Comparison of ENCODE assay signal across 8 mouse cellular contexts in genomic region chr9:56041372-56042180, GRCm38 (mm10). TPM values are rescaled to one million over a fixed set of nuclear protein-coding genes. Genes with fewer than 3 reads are reported as not detected.
DNase-seq lines count a peak whose midpoint lies in the region; ATAC-seq lines count a peak whose summit lies in the region.

Gene Rcn2, plus strand, starts transcription at chr9:56041845.

- peaks cover 11% of the 10 kb centered on the region for H3K4me1 ChIP-seq in lung, embryonic 16.5 days (replicated peaks; ENCODE audit: control insufficient read depth, insufficient read depth, low read length)

- H3K36me3 ChIP-seq in lung, embryonic 16.5 days (ENCODE audit: control insufficient read depth, insufficient read depth, low read length): peaks cover 9% of the 10 kb centered on the region

- H3K9me3 ChIP-seq in lung, embryonic 16.5 days (ENCODE audit: control insufficient read depth, low read length): no peaks in the 10 kb centered on the region

- H3K27ac ChIP-seq in lung, embryonic 16.5 days (ENCODE audit: low read length): peak within 1 kb of the TSS; percentile 96

- peak within 1 kb of the TSS; percentile 63 for H3K4me2 ChIP-seq in lung, embryonic 16.5 days (ENCODE audit: low read depth, low read length)

- under 1% methylated on average over 47 of the region's 49 CpGs for WGBS in lung, embryonic 16.5 days

- DNase-seq in MEL-GATA-1-ER (ENCODE audit: extremely low read depth, low read depth): peak; percentile 78
- DNase-seq in cerebellum, adult 8-10 months: peak; percentile 97
- DNase-seq in forelimb bud, embryonic 11.5 days (ENCODE audit: low read depth, low spot score): peak; percentile 94
- DNase-seq in layer of hippocampus, adult 9-10 months (ENCODE audit: low spot score): peak; percentile 97
- DNase-seq in ovary, postnatal 10 days (ENCODE audit: low spot score): peak; percentile 95
- peak; percentile 96 to 98 for DNase-seq in thymus, postnatal 10 days (ENCODE audit: low spot score in 2 of 2)

- peak within 1 kb of the TSS; percentile 95 for H3K9ac ChIP-seq in lung, embryonic 16.5 days (ENCODE audit: low read length)

- ATAC-seq in hematopoietic stem cell, adult 5-6 weeks (replicated peaks in 1 of 2; ENCODE audit: insufficient read depth in 1 of 2, low FRiP score in 2 of 2, low TSS enrichment in 1 of 2, low read depth in 1 of 2, poor library complexity in 2 of 2, severe bottlenecking in 2 of 2): peak; percentile 100
- ATAC-seq in lung, embryonic 16.5 days (ENCODE audit: low read depth): peak; percentile 100

- H3K27me3 ChIP-seq in lung, embryonic 16.5 days (ENCODE audit: control insufficient read depth, insufficient read depth, low read depth, low read length): no peaks in the 10 kb centered on the region

- peak within 1 kb of the TSS; percentile 72 for H3K4me3 ChIP-seq in lung, embryonic 16.5 days (ENCODE audit: low read length)

RNA-seq across cellular contexts. Expression of gene Rcn2, which starts in this region (rescaled TPM):
- total RNA-seq in hematopoietic stem cell, adult 5-6 weeks (2017): 74.9 and 87.8 TPM in 2 replicates
- 221 and 235 TPM in 2 replicates for polyA plus RNA-seq in lung, embryonic 16.5 days (2015; fragmentation: Nextera tagmentation; extraction: Ambion mirVana)

Comparison
In these comparisons a context has a peak if more than half of its experiments do, and no peak if none do; other contexts are left out.
1. Peak in every context shown above with its lines: DNase-seq, ATAC-seq, H3K4me3 ChIP-seq and H3K27ac ChIP-seq.